Mouse (Mus musculus) left cerebral cortex, postnatal 36 days (tissue): ENCODE results near the gene Tmem54. TPM values are rescaled to one million over a fixed set of nuclear protein-coding genes. Genes with fewer than 3 reads are reported as not detected.

Source experiments
- DNase-seq, 2 experiments: peaks; one replicate each; pipeline ENCODE4 v3.0.0; 2021 to 2022; ENCODE audit warnings: low spot score in 2 of 2, mixed read lengths in 1 of 2
- intact Hi-C: fragments of 180-260 bp; cut with DNase I; formaldehyde crosslinking; loops from one replicate; pipeline ENCODE4 v1.15.1; 2025
- total RNA-seq, 2 experiments: library from RNA; stranded (reverse); gene quantifications; 2 replicates each; pipeline ENCODE4 v1.2.3; 2021

Tmem54 gene
- total RNA-seq, 2 experiments from 2014 or later, result not detected

GRCm38 (mm10) chr4:129086078-129086477 lies 19.3 kb upstream of the Tmem54 start:
- intact Hi-C loops, result loop anchor here (2.0 kb wide), 1 partner anchor 115 kb away; no protein-coding TSS in a partner anchor
- DNase-seq, result peak; percentile 52 to 66

- DNase-seq, result no peak
- intact Hi-C loops, result loop anchor here (2.0 kb wide), 1 partner anchor 117 kb away; no protein-coding TSS in a partner anchor
Observed at GRCm38 (mm10) chr4:129087850-129088249, 17.5 kb upstream of the Tmem54 start.

- no peak for DNase-seq
- intact Hi-C loops, result no loop called here
Observed at GRCm38 (mm10) chr4:129095276-129095675, 10.1 kb upstream of the Tmem54 start.

- no peak for DNase-seq
- intact Hi-C loops, result no loop called here
Observed at GRCm38 (mm10) chr4:129097006-129097405, 8.3 kb upstream of the Tmem54 start.

- intact Hi-C loops, result no loop called here
- no peak for DNase-seq
Observed at GRCm38 (mm10) chr4:129102133-129102829, 3.1 kb upstream of the Tmem54 start.

- intact Hi-C loops, result no loop called here
- no peak for DNase-seq
Observed at GRCm38 (mm10) chr4:129106073-129106472, 725 bp downstream of the Tmem54 start.

- intact Hi-C loops, result no loop called here
- DNase-seq, result no peak
Observed at GRCm38 (mm10) chr4:129107348-129107899, 2.1 kb downstream of the Tmem54 start.

GRCm38 (mm10) chr4:129108624-129109023 lies 3.3 kb downstream of the Tmem54 start:
- DNase-seq, result no peak
- intact Hi-C loops, result no loop called here

- intact Hi-C loops, result no loop called here
- DNase-seq, result no peak
Observed at GRCm38 (mm10) chr4:129110804-129111203, 5.5 kb downstream of the Tmem54 start.

- DNase-seq, result no peak
- intact Hi-C loops, result no loop called here
Observed at GRCm38 (mm10) chr4:129111350-129111749, 6.0 kb downstream of the Tmem54 start.

- DNase-seq, result no peak
- intact Hi-C loops, result no loop called here
Observed at GRCm38 (mm10) chr4:129112231-129112630, 6.9 kb downstream of the Tmem54 start.

GRCm38 (mm10) chr4:129113083-129113988 lies 8.0 kb downstream of the Tmem54 start:
- intact Hi-C loops, result no loop called here
- DNase-seq, result peak; percentile 86 to 89

- intact Hi-C loops, result no loop called here
- DNase-seq, result no peak
Observed at GRCm38 (mm10) chr4:129116703-129117102, 11.4 kb downstream of the Tmem54 start.

GRCm38 (mm10) chr4:129117720-129118510 lies 12.6 kb downstream of the Tmem54 start:
- no peak for DNase-seq

GRCm38 (mm10) chr4:129119708-129120107 lies 14.4 kb downstream of the Tmem54 start:
- DNase-seq, result peak in 1 of 2 experiments; percentile 55
- intact Hi-C loops, result no loop called here

More at GRCm38 (mm10) chr4:129117720-129118510, 12.6 kb downstream of the Tmem54 start:
- intact Hi-C loops, result no loop called here

GRCm38 (mm10) chr4:129120520-129121445 lies 15.4 kb downstream of the Tmem54 start:
- intact Hi-C loops, result no loop called here
- DNase-seq, result peak; percentile 13 to 76

GRCm38 (mm10) chr4:129121569-129122086 lies 16.3 kb downstream of the Tmem54 start, which contains the start of gene Hpca:
Hpca (minus strand) TSS chr4:129122036.
- intact Hi-C loops, result no loop called here

GRCm38 (mm10) chr4:129122107-129122506 lies 16.8 kb downstream of the Tmem54 start:
- DNase-seq, result no peak
- intact Hi-C loops, result no loop called here

More at GRCm38 (mm10) chr4:129121569-129122086, 16.3 kb downstream of the Tmem54 start, which contains the start of gene Hpca:
- DNase-seq, result no peak
